Mouse (Mus musculus): ENCODE measurements around the gene Thsd7b. TPM values are rescaled to one million over a fixed set of nuclear protein-coding genes. Genes with fewer than 3 reads are reported as not detected.

The Thsd7b gene
- polyA plus RNA-seq, 1 experiment from 2014 or later, result 0.45 TPM

- ATAC-seq, result no peak
- H3K4me3 ChIP-seq (ENCODE audit: low read length), result no peak overlapping the region
- H3K9ac ChIP-seq (ENCODE audit: low read depth, low read length), result no peak overlapping the region
- H3K27ac ChIP-seq (ENCODE audit: low read length), result no peak overlapping the region
- no peaks in the 10 kb centered on the region for H3K36me3 ChIP-seq (ENCODE audit: control insufficient read depth, insufficient read depth, low read length)
- no peak overlapping the region for H3K4me2 ChIP-seq (ENCODE audit: low read depth, low read length)
- no peaks in the 10 kb centered on the region for H3K9me3 ChIP-seq (ENCODE audit: control insufficient read depth, low read length)
- H3K4me1 ChIP-seq (ENCODE audit: control insufficient read depth, insufficient read depth, low read length), result no peaks in the 10 kb centered on the region
- no peaks in the 10 kb centered on the region for H3K27me3 ChIP-seq (replicated peaks; ENCODE audit: control insufficient read depth, insufficient read depth, low read length)
- WGBS, result 48% methylated on average over 3 of the region's 3 CpGs
Observed at GRCm38 (mm10) chr1:129658045-129658444, 384.9 kb downstream of the Thsd7b start.

DNA sequence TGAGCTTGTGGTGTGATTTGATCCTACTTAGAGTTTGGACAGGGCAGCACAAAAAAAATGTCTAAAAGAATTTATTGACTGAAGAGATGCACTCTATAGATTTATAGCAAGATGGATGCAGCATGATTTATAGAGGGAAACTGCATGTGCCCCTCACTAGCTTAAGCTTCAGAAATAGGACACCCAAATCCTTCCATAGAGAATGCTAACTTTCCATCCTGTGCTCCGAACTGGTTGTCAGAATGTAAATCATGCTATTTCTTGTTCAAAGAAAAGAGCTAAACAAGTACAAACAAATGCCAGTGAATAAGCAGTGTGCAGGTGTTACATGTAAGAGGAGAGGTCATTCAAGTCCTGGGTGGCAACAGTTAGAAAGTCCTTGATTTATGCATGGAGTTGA, 402.8 kb downstream of the Thsd7b start:
- H3K36me3 ChIP-seq (ENCODE audit: control insufficient read depth, insufficient read depth, low read length), result no peaks in the 10 kb centered on the region
- no peaks in the 10 kb centered on the region for H3K4me1 ChIP-seq (ENCODE audit: control insufficient read depth, insufficient read depth, low read length)
- H3K9me3 ChIP-seq (ENCODE audit: control insufficient read depth, low read length), result no peaks in the 10 kb centered on the region
- WGBS, result 70% methylated on average over 1 of the region's 1 CpGs
- no peak for ATAC-seq
- no peak overlapping the region for H3K4me3 ChIP-seq (ENCODE audit: low read length)
- H3K27me3 ChIP-seq (replicated peaks; ENCODE audit: control insufficient read depth, insufficient read depth, low read length), result no peaks in the 10 kb centered on the region
- H3K4me2 ChIP-seq (ENCODE audit: low read depth, low read length), result no peak overlapping the region
- H3K9ac ChIP-seq (ENCODE audit: low read depth, low read length), result no peak overlapping the region
- H3K27ac ChIP-seq (ENCODE audit: low read length), result no peak overlapping the region

GRCm38 (mm10) chr1:129678851-129679250, 405.7 kb downstream of the Thsd7b start:
- no peaks in the 10 kb centered on the region for H3K9me3 ChIP-seq (ENCODE audit: control insufficient read depth, low read length)
- no peaks in the 10 kb centered on the region for H3K4me1 ChIP-seq (ENCODE audit: control insufficient read depth, insufficient read depth, low read length)
- no peak overlapping the region for H3K27ac ChIP-seq (ENCODE audit: low read length)
- H3K4me3 ChIP-seq (ENCODE audit: low read length), result no peak overlapping the region
- H3K27me3 ChIP-seq (replicated peaks; ENCODE audit: control insufficient read depth, insufficient read depth, low read length), result no peaks in the 10 kb centered on the region
- no peak for ATAC-seq
- no peak overlapping the region for H3K9ac ChIP-seq (ENCODE audit: low read depth, low read length)
- H3K4me2 ChIP-seq (ENCODE audit: low read depth, low read length), result no peak overlapping the region
- 44% methylated on average over 4 of the region's 4 CpGs for WGBS
- no peaks in the 10 kb centered on the region for H3K36me3 ChIP-seq (ENCODE audit: control insufficient read depth, insufficient read depth, low read length)

DNA sequence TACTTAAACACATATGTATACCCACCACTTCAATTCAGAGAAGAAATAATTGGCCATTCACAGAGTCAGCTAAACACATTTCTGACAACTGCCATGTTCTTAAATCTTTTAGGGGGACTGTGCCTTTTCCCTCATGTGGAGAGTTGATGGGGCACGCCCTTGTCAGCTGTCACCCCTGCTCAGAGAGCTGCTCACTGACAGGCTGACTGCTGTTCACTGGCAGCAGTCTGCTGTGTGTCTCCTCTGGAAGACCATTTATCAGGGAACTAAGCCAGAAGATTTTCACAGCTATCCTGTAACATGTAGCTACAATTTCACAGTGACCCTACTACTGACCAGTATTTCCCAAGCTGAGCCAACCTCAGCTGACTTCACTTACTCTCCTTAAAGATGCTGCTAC, 432.6 kb downstream of the Thsd7b start:
- no peaks in the 10 kb centered on the region for H3K9me3 ChIP-seq (ENCODE audit: control insufficient read depth, low read length)
- H3K36me3 ChIP-seq (ENCODE audit: control insufficient read depth, insufficient read depth, low read length), result no peaks in the 10 kb centered on the region
- WGBS, result 81% methylated on average over 1 of the region's 1 CpGs
- no peak for ATAC-seq
- H3K4me1 ChIP-seq (ENCODE audit: control insufficient read depth, insufficient read depth, low read length), result no peaks in the 10 kb centered on the region
- H3K4me2 ChIP-seq (ENCODE audit: low read depth, low read length), result no peak overlapping the region
- no peak overlapping the region for H3K4me3 ChIP-seq (ENCODE audit: low read length)
- H3K27me3 ChIP-seq (replicated peaks; ENCODE audit: control insufficient read depth, insufficient read depth, low read length), result no peaks in the 10 kb centered on the region
- H3K9ac ChIP-seq (ENCODE audit: low read depth, low read length), result no peak overlapping the region
- no peak overlapping the region for H3K27ac ChIP-seq (ENCODE audit: low read length)

DNA sequence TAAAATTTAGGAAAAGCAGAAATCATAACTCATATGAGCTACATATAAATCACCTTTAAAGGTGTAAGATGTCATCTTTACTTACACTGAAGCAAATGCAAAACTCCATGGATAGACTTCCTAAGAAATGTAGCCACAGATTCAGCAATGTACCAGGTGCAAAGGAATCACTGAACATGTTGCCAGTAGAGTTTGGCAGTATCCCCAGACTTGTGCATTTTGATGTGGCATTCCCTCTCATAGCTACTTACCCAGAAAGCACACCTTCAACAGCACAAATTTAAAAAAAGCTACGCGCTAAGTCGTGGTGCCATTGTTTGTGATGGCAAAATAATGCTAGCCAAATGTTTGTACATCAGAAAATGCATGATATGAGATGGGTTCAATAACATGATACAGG, 439.6 kb downstream of the Thsd7b start:
- no peaks in the 10 kb centered on the region for H3K27me3 ChIP-seq (replicated peaks; ENCODE audit: control insufficient read depth, insufficient read depth, low read length)
- H3K9ac ChIP-seq (ENCODE audit: low read depth, low read length), result no peak overlapping the region
- H3K36me3 ChIP-seq (ENCODE audit: control insufficient read depth, insufficient read depth, low read length), result no peaks in the 10 kb centered on the region
- WGBS, result 96% methylated on average over 3 of the region's 3 CpGs
- no peak overlapping the region for H3K27ac ChIP-seq (ENCODE audit: low read length)
- no peak for ATAC-seq
- no peaks in the 10 kb centered on the region for H3K9me3 ChIP-seq (ENCODE audit: control insufficient read depth, low read length)
- no peaks in the 10 kb centered on the region for H3K4me1 ChIP-seq (ENCODE audit: control insufficient read depth, insufficient read depth, low read length)
- H3K4me2 ChIP-seq (ENCODE audit: low read depth, low read length), result no peak overlapping the region
- no peak overlapping the region for H3K4me3 ChIP-seq (ENCODE audit: low read length)

GRCm38 (mm10) chr1:129713571-129713970, 440.5 kb downstream of the Thsd7b start:
- Histone ChIP-seq H3K9ac (ENCODE audit: low read depth, low read length) (no peak overlapping the region), H3K4me2 (ENCODE audit: low read depth, low read length) (no peak overlapping the region), H3K27me3 (replicated peaks; ENCODE audit: control insufficient read depth, insufficient read depth, low read length) (no peaks in the 10 kb centered on the region), H3K4me3 (ENCODE audit: low read length) (no peak overlapping the region), H3K36me3 (ENCODE audit: control insufficient read depth, insufficient read depth, low read length) (no peaks in the 10 kb centered on the region), H3K9me3 (ENCODE audit: control insufficient read depth, low read length) (no peaks in the 10 kb centered on the region), H3K27ac (ENCODE audit: low read length) (no peak overlapping the region), H3K4me1 (ENCODE audit: control insufficient read depth, insufficient read depth, low read length) (no peaks in the 10 kb centered on the region)
- WGBS, result 69% methylated on average over 3 of the region's 3 CpGs
- ATAC-seq, result no peak

- H3K4me1 ChIP-seq (ENCODE audit: control insufficient read depth, insufficient read depth, low read length), result no peaks in the 10 kb centered on the region
- no peak overlapping the region for H3K27ac ChIP-seq (ENCODE audit: low read length)
- H3K9me3 ChIP-seq (ENCODE audit: control insufficient read depth, low read length), result no peaks in the 10 kb centered on the region
- H3K4me2 ChIP-seq (ENCODE audit: low read depth, low read length), result no peak overlapping the region
- ATAC-seq, result no peak
- H3K9ac ChIP-seq (ENCODE audit: low read depth, low read length), result no peak overlapping the region
- H3K27me3 ChIP-seq (replicated peaks; ENCODE audit: control insufficient read depth, insufficient read depth, low read length), result no peaks in the 10 kb centered on the region
- H3K4me3 ChIP-seq (ENCODE audit: low read length), result no peak overlapping the region
- H3K36me3 ChIP-seq (ENCODE audit: control insufficient read depth, insufficient read depth, low read length), result no peaks in the 10 kb centered on the region
Observed at GRCm38 (mm10) chr1:129719592-129719991, 446.5 kb downstream of the Thsd7b start.

DNA sequence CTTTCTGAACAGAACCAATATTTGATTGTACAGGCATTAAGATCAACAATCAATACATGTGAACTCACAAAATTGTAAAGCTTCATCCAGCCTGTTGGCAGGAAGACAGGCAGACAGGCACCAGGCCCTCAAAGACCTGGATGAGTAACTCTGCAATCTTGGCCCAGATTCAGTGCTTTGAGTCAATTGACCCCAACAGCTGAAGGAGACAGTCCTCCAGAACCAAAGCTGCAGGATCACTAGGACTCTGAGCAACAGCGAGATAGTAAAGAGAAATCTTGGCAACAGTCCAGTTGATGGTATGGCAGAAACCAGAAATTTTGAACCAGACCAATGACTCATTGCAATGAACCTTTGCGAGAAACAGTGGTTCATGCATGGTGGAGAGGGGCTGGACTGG, 458.9 kb downstream of the Thsd7b start:
- Histone ChIP-seq H3K4me2 (ENCODE audit: low read depth, low read length) (no peak overlapping the region), H3K9ac (ENCODE audit: low read depth, low read length) (no peak overlapping the region), H3K4me1 (ENCODE audit: control insufficient read depth, insufficient read depth, low read length) (no peaks in the 10 kb centered on the region), H3K9me3 (ENCODE audit: control insufficient read depth, low read length) (no peaks in the 10 kb centered on the region), H3K27ac (ENCODE audit: low read length) (no peak overlapping the region), H3K27me3 (replicated peaks; ENCODE audit: control insufficient read depth, insufficient read depth, low read length) (no peaks in the 10 kb centered on the region), H3K4me3 (ENCODE audit: low read length) (no peak overlapping the region), H3K36me3 (ENCODE audit: control insufficient read depth, insufficient read depth, low read length) (no peaks in the 10 kb centered on the region)
- 80% methylated on average over 2 of the region's 2 CpGs for WGBS
- ATAC-seq, result no peak

DNA sequence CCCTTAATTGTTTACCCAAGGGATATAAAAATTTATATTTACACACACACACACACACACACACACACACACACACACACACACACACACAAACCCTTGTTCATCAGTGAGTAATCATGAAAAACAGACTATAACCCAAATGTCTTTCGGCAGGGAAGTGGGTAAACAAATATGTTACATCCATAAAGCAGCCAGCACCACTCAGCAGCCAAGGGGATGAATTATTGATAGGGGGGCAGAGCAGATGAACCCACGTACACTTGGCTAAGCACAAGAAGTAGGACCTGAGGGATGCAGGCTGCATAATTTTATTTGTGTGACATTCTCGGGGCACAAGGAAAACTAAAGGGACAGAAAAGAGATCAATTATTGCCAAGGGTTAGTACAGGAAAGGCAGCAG, 474.5 kb downstream of the Thsd7b start:
- WGBS, result 64% methylated on average over 3 of the region's 3 CpGs
- H3K27ac ChIP-seq (ENCODE audit: low read length), result no peak overlapping the region
- H3K36me3 ChIP-seq (ENCODE audit: control insufficient read depth, insufficient read depth, low read length), result no peaks in the 10 kb centered on the region
- H3K9ac ChIP-seq (ENCODE audit: low read depth, low read length), result no peak overlapping the region
- H3K9me3 ChIP-seq (ENCODE audit: control insufficient read depth, low read length), result no peaks in the 10 kb centered on the region
- H3K4me1 ChIP-seq (ENCODE audit: control insufficient read depth, insufficient read depth, low read length), result no peaks in the 10 kb centered on the region
- ATAC-seq, result no peak
- no peak overlapping the region for H3K4me3 ChIP-seq (ENCODE audit: low read length)
- H3K27me3 ChIP-seq (replicated peaks; ENCODE audit: control insufficient read depth, insufficient read depth, low read length), result no peaks in the 10 kb centered on the region
- no peak overlapping the region for H3K4me2 ChIP-seq (ENCODE audit: low read depth, low read length)

- Histone ChIP-seq H3K27ac (ENCODE audit: low read length) (no peak overlapping the region), H3K36me3 (ENCODE audit: control insufficient read depth, insufficient read depth, low read length) (no peaks in the 10 kb centered on the region), H3K4me2 (ENCODE audit: low read depth, low read length) (no peak overlapping the region), H3K4me3 (ENCODE audit: low read length) (no peak overlapping the region), H3K9ac (ENCODE audit: low read depth, low read length) (no peak overlapping the region), H3K9me3 (ENCODE audit: control insufficient read depth, low read length) (no peaks in the 10 kb centered on the region), H3K27me3 (replicated peaks; ENCODE audit: control insufficient read depth, insufficient read depth, low read length) (no peaks in the 10 kb centered on the region), H3K4me1 (ENCODE audit: control insufficient read depth, insufficient read depth, low read length) (no peaks in the 10 kb centered on the region)
- ATAC-seq, result no peak
- 69% methylated on average over 1 of the region's 1 CpGs for WGBS
Observed at GRCm38 (mm10) chr1:129756548-129757240, 483.6 kb downstream of the Thsd7b start.
